Mouse (Mus musculus) neural tube, embryonic 14.5 days (tissue): Measurements from ENCODE around the gene Hnrnpa3. TPM values are rescaled to one million over a fixed set of nuclear protein-coding genes. Genes with fewer than 3 reads are reported as not detected.

Experiments used
- ATAC-seq: fragments of 200-750 bp; cut with Nextera tagmentation; 2 replicates; pipeline ENCODE4 v1.8.0; 2017; ENCODE audit warnings: low read depth, mild to moderate bottlenecking, moderate TSS enrichment, moderate library complexity
- H3K27ac ChIP-seq: fragments of 300-500 bp; sonication (generic); 2 replicates; pipeline ENCODE4 v1.5.1; 2014; ENCODE audit warnings: low read depth, mild to moderate bottlenecking, control low read depth, low read length, moderate library complexity, mixed read lengths
- H3K27me3 ChIP-seq: fragments of 300-500 bp; sonication (generic); 2 replicates; pipeline ENCODE4 v1.6.1; 2014; ENCODE audit warnings: low read length; ENCODE audit not compliant: control insufficient read depth, insufficient read depth
- H3K36me3 ChIP-seq: fragments of 300-500 bp; sonication (generic); 2 replicates; pipeline ENCODE4 v1.6.1; 2014; ENCODE audit warnings: low read length, mixed read lengths; ENCODE audit not compliant: control insufficient read depth, insufficient read depth
- H3K4me1 ChIP-seq: fragments of 300-500 bp; sonication (generic); 2 replicates; pipeline ENCODE4 v1.6.1; 2014; ENCODE audit warnings: low read length; ENCODE audit not compliant: control insufficient read depth, insufficient read depth
- H3K4me2 ChIP-seq: fragments of 300-500 bp; sonication (generic); 2 replicates; pipeline ENCODE4 v1.6.1; 2014; ENCODE audit warnings: mild to moderate bottlenecking, low read depth, low read length, control low read depth
- H3K4me3 ChIP-seq: fragments of 300-500 bp; sonication (generic); 2 replicates; pipeline ENCODE4 v1.5.1; 2014; ENCODE audit warnings: low read depth, low read length, control low read depth, mixed read lengths
- H3K9ac ChIP-seq: fragments of 300-500 bp; sonication (generic); replicated peaks from 2 replicates; pipeline ENCODE4 v1.6.1; 2014; ENCODE audit warnings: low read depth, mild to moderate bottlenecking, control low read depth, low read length, mixed read lengths
- H3K9me3 ChIP-seq: fragments of 300-500 bp; sonication (generic); 2 replicates; pipeline ENCODE4 v1.6.1; 2016; ENCODE audit warnings: low read length; ENCODE audit not compliant: control insufficient read depth
- WGBS: fragments of 180-500 bp; shearing (Covaris S2); extraction: QIAGEN DNeasy Blood & Tissue Kit; methylation state at CpG from one replicate; pipeline ENCODE4 v1.1.7; 2014; 5-methylcytosine and 5-hydroxymethylcytosine counted together
- polyA plus RNA-seq: library from polyadenylated mRNA; unstranded; fragments of >200 nt; fragmentation: Nextera tagmentation; extraction: Ambion mirVana; gene quantifications from 2 replicates; pipeline ENCODE4 v1.2.1, GENCODE M21; 2014

Hnrnpa3 gene
- polyA plus RNA-seq, 1 experiment from 2014 or later: 130 TPM

- no peak for ATAC-seq
- no peaks in the 10 kb centered on the region for H3K9me3 ChIP-seq
- no peak overlapping the region for H3K9ac ChIP-seq
- no peaks in the 10 kb centered on the region for H3K4me1 ChIP-seq
- no peaks in the 10 kb centered on the region for H3K36me3 ChIP-seq
- H3K4me3 ChIP-seq: no peak overlapping the region
- H3K4me2 ChIP-seq: no peak overlapping the region
- no peak overlapping the region for H3K27ac ChIP-seq
- H3K27me3 ChIP-seq: no peaks in the 10 kb centered on the region
- WGBS: 91% methylated on average over 6 of the region's 6 CpGs
These were observed 15.1 kb upstream of the Hnrnpa3 start for GRCm38 (mm10) chr2:75643950-75644349.

- Histone ChIP-seq H3K4me2 (no peak overlapping the region), H3K4me1 (no peaks in the 10 kb centered on the region), H3K36me3 (no peaks in the 10 kb centered on the region), H3K27ac (no peak overlapping the region), H3K9me3 (no peaks in the 10 kb centered on the region), H3K4me3 (no peak overlapping the region), H3K27me3 (no peaks in the 10 kb centered on the region), H3K9ac (no peak overlapping the region)
- WGBS: 94% methylated on average over 12 of the region's 12 CpGs
- no peak for ATAC-seq
These were observed 13.8 kb upstream of the Hnrnpa3 start for GRCm38 (mm10) chr2:75645251-75645650.

DNA sequence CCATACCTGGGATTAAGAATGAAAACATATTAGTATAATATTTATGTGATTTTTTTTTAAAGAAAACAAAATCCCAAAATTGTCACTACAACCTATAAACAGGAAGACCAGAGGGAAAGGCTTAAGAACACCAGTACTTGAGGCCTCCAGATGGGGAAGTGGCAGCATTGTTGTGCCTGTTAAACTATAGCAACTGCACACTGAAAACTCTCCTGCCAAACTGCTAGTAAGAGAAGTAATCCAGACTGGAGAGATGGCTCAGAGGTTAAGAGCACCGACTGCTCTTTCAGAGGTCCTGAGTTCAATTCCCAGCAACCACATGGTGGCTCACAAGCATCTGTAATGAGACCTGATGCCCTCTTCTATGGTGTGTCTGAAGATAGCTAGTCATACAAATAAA lies 8.6 kb upstream of the Hnrnpa3 start:
- Histone ChIP-seq H3K4me2 (no peak overlapping the region), H3K27ac (no peak overlapping the region), H3K4me3 (no peak overlapping the region), H3K36me3 (no peaks in the 10 kb centered on the region), H3K9ac (no peak overlapping the region), H3K4me1 (no peaks in the 10 kb centered on the region), H3K9me3 (no peaks in the 10 kb centered on the region), H3K27me3 (no peaks in the 10 kb centered on the region)
- no peak for ATAC-seq
- WGBS: 100% methylated on average over 1 of the region's 1 CpGs

GRCm38 (mm10) chr2:75653150-75653549 lies 5.9 kb upstream of the Hnrnpa3 start:
- no peaks in the 10 kb centered on the region for H3K36me3 ChIP-seq
- no peak for ATAC-seq
- no peaks in the 10 kb centered on the region for H3K27me3 ChIP-seq
- H3K4me2 ChIP-seq: no peak overlapping the region
- H3K9me3 ChIP-seq: no peaks in the 10 kb centered on the region
- H3K4me1 ChIP-seq: peaks cover 5% of the 10 kb centered on the region
- no peak overlapping the region for H3K4me3 ChIP-seq
- no peak overlapping the region for H3K27ac ChIP-seq
- H3K9ac ChIP-seq: no peak overlapping the region

DNA sequence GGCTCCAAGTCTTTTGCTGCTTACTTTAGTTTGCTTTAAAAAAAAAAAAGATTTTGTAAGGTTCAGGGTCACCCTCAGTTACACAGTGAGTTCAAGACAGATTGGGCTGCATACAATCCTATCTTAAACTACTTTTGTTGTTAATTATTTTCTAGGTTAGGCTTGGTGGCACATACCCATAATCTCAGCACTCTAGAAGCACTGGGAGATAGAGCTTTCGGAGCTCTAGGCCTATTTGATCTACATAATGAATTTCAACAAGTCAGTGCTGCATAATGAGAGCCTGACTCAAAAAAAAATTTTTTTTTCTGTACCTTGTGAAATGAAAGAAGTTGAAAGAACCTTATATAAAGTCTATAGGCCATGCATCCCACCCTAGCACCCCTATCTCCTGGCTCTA lies 4.4 kb upstream of the Hnrnpa3 start:
- no peak overlapping the region for H3K4me2 ChIP-seq
- H3K4me1 ChIP-seq: peaks cover 5% of the 10 kb centered on the region
- H3K36me3 ChIP-seq: no peaks in the 10 kb centered on the region
- ATAC-seq: no peak
- H3K9ac ChIP-seq: no peak overlapping the region
- no peak overlapping the region for H3K4me3 ChIP-seq
- no peaks in the 10 kb centered on the region for H3K9me3 ChIP-seq
- no peaks in the 10 kb centered on the region for H3K27me3 ChIP-seq
- H3K27ac ChIP-seq: no peak overlapping the region
- 93% methylated on average over 1 of the region's 1 CpGs for WGBS

- H3K9ac ChIP-seq: no peak overlapping the region
- no peak for ATAC-seq
These were observed 2.1 kb upstream of the Hnrnpa3 start for GRCm38 (mm10) chr2:75656924-75657323.

DNA sequence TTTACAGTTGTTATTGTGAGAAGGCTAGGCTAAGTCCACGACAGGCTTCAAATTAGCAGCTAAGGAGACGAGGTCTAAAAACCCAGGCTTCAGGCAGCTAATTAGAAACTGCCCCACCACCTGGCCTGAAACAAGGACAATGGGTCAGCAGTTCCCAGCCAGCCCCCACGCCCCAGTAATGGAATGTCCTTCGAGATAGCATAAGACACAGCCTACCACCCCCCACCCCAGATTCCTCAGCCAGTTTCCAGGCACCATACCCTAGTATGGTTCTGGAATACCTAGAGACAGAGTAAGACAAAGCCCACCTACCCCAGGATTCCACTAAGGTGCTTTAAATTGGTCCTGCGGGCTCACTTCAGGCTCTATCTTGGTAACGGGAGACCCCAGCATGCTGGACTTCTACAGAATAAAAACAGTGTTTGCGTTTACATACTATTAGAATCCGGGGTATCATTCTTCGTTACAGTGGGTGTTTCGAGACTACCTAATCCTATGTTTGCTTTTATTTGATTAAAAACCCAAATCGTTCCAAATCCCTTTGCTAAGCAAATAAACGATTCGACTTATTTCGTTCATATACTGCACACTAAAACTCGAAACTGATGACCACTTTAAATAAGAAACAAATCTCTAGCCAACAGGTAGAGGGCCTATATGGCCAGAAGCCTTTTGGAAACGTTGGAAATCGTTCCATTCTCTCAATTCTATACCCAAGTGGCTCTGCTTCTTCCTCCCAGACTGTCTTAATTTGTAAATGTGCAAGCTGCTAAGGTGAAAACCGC lies 962 bp upstream of the Hnrnpa3 start:
- peak; percentile 13; the same call in 1 of the 2 replicates for ATAC-seq
- Histone ChIP-seq H3K27ac (peak overlapping the region; percentile 100), H3K9me3 (no peaks in the 10 kb centered on the region), H3K4me1 (peaks cover 10% of the 10 kb centered on the region), H3K4me2 (peak overlapping the region; percentile 69), H3K9ac (peak overlapping the region; percentile 87), H3K27me3 (no peaks in the 10 kb centered on the region), H3K36me3 (peaks cover 8% of the 10 kb centered on the region; the same call in 1 of the 2 replicates), H3K4me3 (peak overlapping the region; percentile 73)
- 3% methylated on average over 18 of the region's 18 CpGs for WGBS

More at GRCm38 (mm10) chr2:75656924-75657323, 2.1 kb upstream of the Hnrnpa3 start:
- WGBS: 90% methylated on average over 5 of the region's 5 CpGs
- Histone ChIP-seq H3K4me1 (peaks cover 10% of the 10 kb centered on the region), H3K9me3 (no peaks in the 10 kb centered on the region), H3K27ac (peak overlapping the region; percentile 100), H3K36me3 (no peaks in the 10 kb centered on the region), H3K4me3 (no peak overlapping the region), H3K4me2 (no peak overlapping the region), H3K27me3 (no peaks in the 10 kb centered on the region)

- no peaks in the 10 kb centered on the region for H3K27me3 ChIP-seq
- H3K36me3 ChIP-seq: peaks cover 22% of the 10 kb centered on the region
- peak overlapping the region; percentile 87 for H3K9ac ChIP-seq
- peaks cover 10% of the 10 kb centered on the region for H3K4me1 ChIP-seq
- H3K9me3 ChIP-seq: no peaks in the 10 kb centered on the region
- peak overlapping the region; percentile 73 for H3K4me3 ChIP-seq
- ATAC-seq: peak; percentile 73
- H3K4me2 ChIP-seq: peak overlapping the region; percentile 74
- 0% methylated on average over 46 of the region's 47 CpGs for WGBS
- peak overlapping the region; percentile 100 for H3K27ac ChIP-seq
These were observed 534 bp downstream of the Hnrnpa3 start for GRCm38 (mm10) chr2:75659629-75659960.

GRCm38 (mm10) chr2:75660255-75660948 lies 1.3 kb downstream of the Hnrnpa3 start:
- Histone ChIP-seq H3K27me3 (no peaks in the 10 kb centered on the region), H3K4me3 (peak overlapping the region; percentile 73), H3K4me2 (peak overlapping the region; percentile 74), H3K9ac (peak overlapping the region; percentile 87), H3K27ac (peak overlapping the region; percentile 100), H3K36me3 (peaks cover 26% of the 10 kb centered on the region), H3K9me3 (no peaks in the 10 kb centered on the region), H3K4me1 (peaks cover 10% of the 10 kb centered on the region)
- no peak for ATAC-seq
- 3% methylated on average over 15 of the region's 15 CpGs for WGBS
